Mouse (Mus musculus): Measurements from ENCODE around the gene Bmf.

- TF ChIP-seq CTCF (IDR thresholded peaks at IDR 0.05; ENCODE audit: extremely low read depth, insufficient read depth, low read length) (no peak), POLR2A (IDR thresholded peaks at IDR 0.05; ENCODE audit: extremely low read depth, insufficient read depth, low read length) (no peak)
These were observed 15.5 kb downstream of the Bmf start for GRCm38 (mm10) chr2:118533969-118534368.
